Mouse (Mus musculus): ENCODE data around the gene Prkce.

The Prkce gene

GRCm38 (mm10) chr17:86254978-86255377 is 87.4 kb downstream of the Prkce start:
- no peak for DNase-seq (ENCODE audit: low read depth, low spot score)

- no peak for DNase-seq (ENCODE audit: low read depth, low spot score)
Measured at GRCm38 (mm10) chr17:86256730-86257131, 89.1 kb downstream of the Prkce start.

GRCm38 (mm10) chr17:86261067-86261466 is 93.5 kb downstream of the Prkce start:
- no peak for DNase-seq (ENCODE audit: low read depth, low spot score)

GRCm38 (mm10) chr17:86263985-86264649 is 96.5 kb downstream of the Prkce start:
- DNase-seq (ENCODE audit: low read depth, low spot score) = no peak

- peak; percentile 58 for DNase-seq (ENCODE audit: low read depth, low spot score)
Measured at GRCm38 (mm10) chr17:86266051-86266450, 98.5 kb downstream of the Prkce start.

- DNase-seq (ENCODE audit: low read depth, low spot score) = no peak
Measured at GRCm38 (mm10) chr17:86267126-86267760, 99.7 kb downstream of the Prkce start.

GRCm38 (mm10) chr17:86269639-86270038 is 102.1 kb downstream of the Prkce start:
- no peak for DNase-seq (ENCODE audit: low read depth, low spot score)

- no peak for DNase-seq (ENCODE audit: low read depth, low spot score)
Measured at GRCm38 (mm10) chr17:86270523-86270922, 102.9 kb downstream of the Prkce start.

GRCm38 (mm10) chr17:86271277-86271676 is 103.7 kb downstream of the Prkce start:
- DNase-seq (ENCODE audit: low read depth, low spot score) = no peak

GRCm38 (mm10) chr17:86272961-86273360 is 105.4 kb downstream of the Prkce start:
- no peak for DNase-seq (ENCODE audit: low read depth, low spot score)

- DNase-seq (ENCODE audit: low read depth, low spot score) = no peak
Measured at GRCm38 (mm10) chr17:86273566-86274349, 106.2 kb downstream of the Prkce start.

GRCm38 (mm10) chr17:86274350-86274744 is 106.8 kb downstream of the Prkce start:
- DNase-seq (ENCODE audit: low read depth, low spot score) = no peak

- no peak for DNase-seq (ENCODE audit: low read depth, low spot score)
Measured at GRCm38 (mm10) chr17:86276381-86276780, 108.8 kb downstream of the Prkce start.

- DNase-seq (ENCODE audit: low read depth, low spot score) = no peak
Measured at GRCm38 (mm10) chr17:86277032-86277798, 109.6 kb downstream of the Prkce start.

GRCm38 (mm10) chr17:86277999-86278526 is 110.5 kb downstream of the Prkce start:
- DNase-seq (ENCODE audit: low read depth, low spot score) = no peak

GRCm38 (mm10) chr17:86279751-86280150 is 112.2 kb downstream of the Prkce start:
- no peak for DNase-seq (ENCODE audit: low read depth, low spot score)

- no peak for DNase-seq (ENCODE audit: low read depth, low spot score)
Measured at GRCm38 (mm10) chr17:86283741-86284140, 116.2 kb downstream of the Prkce start.

GRCm38 (mm10) chr17:86285058-86285457 is 117.5 kb downstream of the Prkce start:
- no peak for DNase-seq (ENCODE audit: low read depth, low spot score)

GRCm38 (mm10) chr17:86286747-86287271 is 119.2 kb downstream of the Prkce start:
- no peak for DNase-seq (ENCODE audit: low read depth, low spot score)

- no peak for DNase-seq (ENCODE audit: low read depth, low spot score)
Measured at GRCm38 (mm10) chr17:86292711-86293110, 125.1 kb downstream of the Prkce start.

GRCm38 (mm10) chr17:86293247-86293744 is 125.7 kb downstream of the Prkce start:
- DNase-seq (ENCODE audit: low read depth, low spot score) = no peak

All from telencephalon, adult 2 months (tissue).